Mouse (Mus musculus) skeletal muscle tissue, adult 2 months (tissue): ENCODE data around the gene Rab6b.
A peak's percentile ranks its signal among the peaks of the same experiment; 100 is the strongest.

ENCODE experiments used
- DNase-seq: peaks from one replicate; pipeline ENCODE4 v3.0.0-alpha.2; 2012; ENCODE audit warnings: low read depth, low spot score

Gene Rab6b

DNA sequence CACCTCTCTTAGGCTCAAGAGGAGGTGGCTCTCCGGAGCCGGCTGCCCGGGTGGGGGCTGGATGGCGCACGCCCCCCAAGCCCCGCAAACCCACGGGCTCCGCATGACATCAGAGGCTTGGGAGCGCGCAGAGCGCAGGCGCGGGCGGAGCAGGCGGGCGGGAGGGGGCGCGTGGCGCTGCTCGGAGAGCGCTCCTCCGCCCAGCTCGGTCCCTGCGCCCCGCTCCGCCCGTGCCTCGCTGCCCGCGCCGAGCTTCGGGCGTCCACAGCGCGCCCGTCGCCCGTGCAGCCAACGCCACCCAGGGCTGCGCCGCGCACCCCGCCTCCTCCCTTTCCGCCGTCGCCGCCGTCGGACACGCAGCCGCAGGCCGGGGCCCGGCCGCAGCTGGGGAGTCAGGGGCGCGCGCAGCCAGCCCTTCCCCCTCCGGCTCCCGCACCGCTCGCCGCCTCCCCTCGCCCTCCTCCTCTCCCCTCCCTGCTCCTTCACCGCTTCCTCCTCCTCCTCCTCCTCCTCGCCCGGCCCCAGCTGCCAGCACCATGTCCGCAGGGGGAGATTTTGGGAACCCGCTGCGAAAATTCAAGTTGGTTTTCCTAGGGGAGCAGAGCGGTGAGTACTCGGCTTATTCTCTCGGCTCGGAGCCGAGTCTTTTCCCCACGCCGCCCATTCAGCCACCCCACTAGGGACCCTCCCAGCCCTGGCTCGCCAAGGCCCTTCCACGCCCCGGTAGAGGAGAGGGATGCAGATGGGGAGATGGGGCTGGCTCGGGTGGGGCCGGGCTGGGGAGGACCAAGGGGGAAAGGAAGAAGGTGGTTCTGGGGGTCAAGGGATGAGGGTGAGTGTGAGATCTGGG, at the start of gene Rab6b:
Rab6b (plus strand) TSS at position 167 of the 850 bp plus-strand sequence.
- peak; percentile 32 for DNase-seq

DNA sequence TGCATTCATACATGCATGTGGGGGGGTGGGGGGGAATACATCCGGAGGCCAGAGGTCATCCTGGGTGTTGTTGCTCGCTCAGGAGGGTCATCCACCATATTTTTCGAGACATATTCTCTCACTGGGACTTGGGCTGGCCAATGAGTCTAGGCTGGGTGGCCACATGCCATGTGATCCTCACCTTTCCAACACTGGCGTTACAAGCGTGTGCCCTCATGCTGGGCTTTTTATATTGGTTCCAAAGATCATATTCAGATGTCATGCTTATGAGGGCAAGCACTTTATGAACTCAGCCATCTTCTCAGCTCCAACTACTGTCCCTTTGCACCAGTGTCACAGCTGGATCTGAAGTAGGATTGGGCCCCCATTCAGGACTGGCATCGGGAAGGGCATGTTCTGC, 48.0 kb upstream of the Rab6b start:
- no peak for DNase-seq

DNA sequence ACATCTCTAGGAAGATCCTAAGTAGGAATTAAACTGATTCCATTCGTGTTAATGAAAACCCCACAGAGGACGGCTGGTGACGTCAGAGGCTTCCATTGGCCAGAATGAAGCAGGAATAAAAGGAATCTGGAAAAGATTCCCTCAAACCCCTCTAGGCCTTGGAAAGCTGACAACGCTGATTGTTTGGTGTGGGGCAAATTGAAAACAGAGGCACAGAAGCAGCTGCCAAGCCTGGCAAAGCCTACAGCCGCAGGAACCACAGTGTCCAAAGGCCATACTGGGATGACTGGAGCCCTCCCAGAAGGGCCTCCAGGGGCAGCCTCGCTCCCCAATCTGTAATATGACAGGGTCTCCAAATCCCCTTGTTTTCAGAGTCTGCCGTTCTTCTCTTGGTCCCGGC, 44.7 kb upstream of the Rab6b start:
- peak; percentile 18 for DNase-seq

DNA sequence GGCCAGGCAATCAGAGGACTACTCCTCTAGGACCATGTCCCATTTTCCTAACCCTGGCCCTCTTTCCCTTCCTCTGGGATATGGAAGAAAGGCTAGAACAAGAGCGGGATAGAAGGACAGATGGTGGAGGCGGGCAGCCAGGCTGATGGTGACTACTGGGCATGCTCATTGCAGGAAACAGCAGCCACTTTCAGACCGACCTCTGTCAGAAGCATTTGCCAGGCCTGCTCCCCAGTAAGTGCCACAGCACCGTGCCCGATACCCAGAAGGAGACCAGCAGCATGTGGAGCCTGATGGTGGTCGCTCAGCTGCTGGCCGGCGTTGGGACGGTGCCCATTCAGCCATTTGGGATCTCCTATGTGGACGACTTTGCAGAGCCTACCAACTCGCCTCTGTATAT, 43.9 kb upstream of the Rab6b start:
- DNase-seq = no peak

DNA sequence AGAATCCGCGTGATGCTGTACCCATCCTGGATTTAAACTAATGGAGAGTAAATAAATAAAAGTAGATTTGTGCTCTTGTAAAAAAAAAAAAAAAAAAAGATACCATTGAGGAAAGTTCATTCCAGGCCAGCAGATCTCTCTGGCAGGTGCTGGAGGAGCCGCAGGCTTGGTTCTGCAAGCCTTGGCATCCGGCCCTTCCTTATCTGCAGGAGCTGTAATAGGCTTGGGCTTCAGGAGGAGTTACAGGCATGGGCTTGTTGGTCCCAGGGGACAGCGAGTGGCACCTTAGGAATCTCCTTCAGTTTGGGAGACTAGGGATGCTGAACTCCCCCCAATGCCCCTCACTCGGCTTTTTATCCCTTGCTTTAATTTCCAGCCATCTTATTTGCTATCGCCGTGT, 42.8 kb upstream of the Rab6b start:
- no peak for DNase-seq

DNA sequence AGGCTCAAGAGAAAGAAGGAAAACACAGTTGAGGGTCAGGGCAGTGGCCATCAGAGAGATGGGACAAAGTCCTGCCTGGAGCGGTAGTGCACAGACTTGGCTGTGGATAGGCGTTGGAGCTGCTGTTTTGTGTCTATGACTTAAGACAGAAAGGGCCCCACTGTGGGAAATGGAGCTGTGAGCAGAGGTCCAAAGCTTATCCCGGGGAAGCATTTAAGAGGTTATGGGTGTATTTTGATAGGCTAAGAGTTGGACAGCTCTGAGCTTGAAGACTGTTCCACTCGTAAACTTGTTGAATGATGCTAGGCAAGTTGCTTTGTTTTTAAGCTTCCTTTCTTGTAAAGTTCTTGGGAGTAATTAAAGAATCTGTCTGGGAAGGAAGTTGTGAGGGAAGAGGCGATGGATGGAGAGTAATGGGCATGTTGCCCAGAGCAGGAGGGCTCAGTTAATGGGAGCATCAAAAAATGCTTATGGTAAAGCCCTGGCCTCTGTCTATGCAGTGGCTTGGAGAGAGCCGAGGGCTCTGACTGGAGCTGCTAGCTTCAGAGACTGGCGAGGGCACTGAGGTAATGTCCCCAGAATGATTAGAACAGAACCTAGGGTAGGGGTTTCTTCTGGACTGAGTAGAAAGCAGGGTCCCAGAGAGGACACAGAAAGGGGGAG, 39.9 kb upstream of the Rab6b start:
- DNase-seq = no peak

DNA sequence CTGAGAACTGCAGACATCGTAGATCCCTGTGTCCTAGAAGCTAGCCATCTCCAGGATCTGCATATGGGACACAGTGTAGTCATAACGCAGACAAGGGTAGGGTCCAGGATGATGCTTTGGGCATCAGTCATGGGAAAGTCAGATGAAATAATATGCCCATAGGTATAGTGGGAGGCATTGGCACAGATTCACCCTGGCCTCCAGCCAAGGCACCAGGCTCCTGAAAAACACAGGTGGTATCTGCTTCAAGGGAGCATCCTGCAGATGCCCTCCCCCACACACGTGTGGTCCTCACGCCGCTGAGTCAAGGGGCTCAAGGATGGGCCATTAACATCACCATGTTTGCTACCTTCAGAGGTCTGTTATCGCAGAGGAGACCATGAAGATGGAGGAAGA, 39.4 kb upstream of the Rab6b start:
- no peak for DNase-seq

DNA sequence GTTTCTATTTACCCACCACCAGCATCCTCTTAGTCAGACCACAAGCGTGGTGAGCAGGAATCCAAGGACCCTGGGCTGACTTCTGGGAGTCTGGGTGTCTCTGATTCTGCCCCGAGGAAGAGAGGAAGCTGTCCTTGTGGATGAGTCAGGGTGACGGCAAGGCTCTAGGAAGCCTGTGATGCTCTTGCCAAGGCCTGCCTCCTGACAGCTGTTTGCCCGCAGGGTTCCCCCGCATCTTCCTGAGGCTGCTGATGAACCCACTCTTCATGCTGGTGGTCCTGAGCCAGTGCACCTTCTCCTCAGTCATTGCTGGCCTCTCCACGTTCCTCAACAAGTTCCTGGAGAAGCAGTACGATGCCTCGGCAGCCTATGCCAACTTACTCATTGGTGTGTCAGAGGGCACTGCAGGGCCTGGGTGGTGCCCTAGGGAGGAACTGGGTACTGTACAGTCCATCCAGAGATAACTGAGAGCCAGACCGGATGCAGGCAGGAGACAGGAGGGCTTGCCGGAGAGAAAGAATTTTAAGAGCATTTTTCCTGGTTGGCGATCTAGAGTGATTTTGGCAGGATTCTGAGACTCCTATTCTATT, 38.6 kb upstream of the Rab6b start:
- DNase-seq = no peak

DNA sequence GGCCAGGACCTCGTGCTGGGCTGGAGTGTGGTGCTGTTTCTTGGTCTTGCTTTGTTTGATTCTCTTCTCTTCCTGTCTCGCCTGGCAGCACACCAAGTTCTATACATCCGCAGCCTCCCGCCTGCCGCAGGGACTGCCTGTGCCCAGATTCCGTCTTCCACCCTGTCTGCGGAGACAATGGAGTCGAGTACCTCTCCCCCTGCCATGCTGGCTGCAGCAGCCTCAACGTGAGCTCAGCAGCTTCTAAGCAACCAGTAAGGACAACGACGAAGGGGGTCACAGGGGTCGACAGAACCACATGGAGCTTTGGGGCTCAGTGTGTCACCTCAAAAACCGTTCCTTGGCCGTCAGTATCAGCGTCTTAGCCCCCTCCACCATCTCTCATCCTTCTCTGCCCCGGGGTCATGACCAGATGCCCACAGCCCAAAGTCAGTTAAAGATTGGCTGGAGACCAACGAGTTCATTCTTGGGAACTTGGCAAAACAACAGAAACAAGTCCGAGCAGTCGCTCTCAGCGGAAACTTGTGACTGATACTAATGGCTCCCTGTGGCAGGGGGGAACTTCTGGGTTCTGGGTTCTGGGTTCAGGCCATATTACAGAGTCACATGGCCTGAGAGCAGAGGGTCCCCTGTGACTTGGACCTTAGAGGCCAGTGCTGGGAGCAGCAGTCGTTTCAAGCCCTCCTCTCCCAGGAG, 34.6 kb upstream of the Rab6b start:
- DNase-seq = no peak

DNA sequence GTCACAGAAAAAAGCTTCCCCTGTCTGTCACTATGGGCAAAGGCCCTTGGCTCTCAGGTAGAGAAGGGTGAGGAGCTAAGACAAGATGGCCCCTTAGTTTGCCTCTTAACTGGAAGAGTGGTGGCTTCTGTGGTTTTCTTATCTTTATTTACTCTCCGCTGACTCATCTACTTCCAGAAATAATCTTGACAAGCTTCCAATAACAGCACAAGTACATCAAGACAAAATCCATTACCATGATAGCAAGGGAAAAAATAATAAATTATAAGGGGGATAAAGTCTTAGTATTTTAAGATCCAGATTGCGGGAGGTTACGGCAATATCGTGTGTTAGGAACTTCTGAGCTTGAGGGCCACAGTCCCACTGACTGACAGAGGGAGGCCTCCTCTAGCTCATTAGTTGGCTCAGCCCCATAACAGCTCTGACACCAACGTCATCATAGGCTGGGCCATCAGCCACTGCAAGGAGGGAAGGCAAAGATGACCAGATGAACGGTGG, 33.3 kb upstream of the Rab6b start:
- no peak for DNase-seq

DNA sequence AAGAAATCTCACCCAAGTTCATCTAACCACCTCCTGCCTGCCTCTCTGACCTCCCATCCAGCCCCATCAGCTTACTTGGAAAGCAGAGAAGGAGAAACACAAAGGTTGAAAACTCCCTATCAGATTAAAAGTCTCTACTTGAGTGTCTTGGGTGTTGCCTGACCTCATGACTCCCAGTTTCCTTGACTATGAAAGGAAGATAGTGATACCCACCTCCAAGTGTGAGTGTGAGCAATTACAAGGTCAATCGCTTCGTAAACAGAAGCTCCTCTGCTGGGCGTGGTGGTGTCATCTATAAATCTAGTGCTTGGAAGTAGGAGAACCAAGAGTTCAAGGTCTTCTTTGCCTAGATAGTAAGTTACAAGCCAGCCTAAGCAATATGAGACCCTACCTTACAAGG, 31.4 kb upstream of the Rab6b start:
- no peak for DNase-seq

DNA sequence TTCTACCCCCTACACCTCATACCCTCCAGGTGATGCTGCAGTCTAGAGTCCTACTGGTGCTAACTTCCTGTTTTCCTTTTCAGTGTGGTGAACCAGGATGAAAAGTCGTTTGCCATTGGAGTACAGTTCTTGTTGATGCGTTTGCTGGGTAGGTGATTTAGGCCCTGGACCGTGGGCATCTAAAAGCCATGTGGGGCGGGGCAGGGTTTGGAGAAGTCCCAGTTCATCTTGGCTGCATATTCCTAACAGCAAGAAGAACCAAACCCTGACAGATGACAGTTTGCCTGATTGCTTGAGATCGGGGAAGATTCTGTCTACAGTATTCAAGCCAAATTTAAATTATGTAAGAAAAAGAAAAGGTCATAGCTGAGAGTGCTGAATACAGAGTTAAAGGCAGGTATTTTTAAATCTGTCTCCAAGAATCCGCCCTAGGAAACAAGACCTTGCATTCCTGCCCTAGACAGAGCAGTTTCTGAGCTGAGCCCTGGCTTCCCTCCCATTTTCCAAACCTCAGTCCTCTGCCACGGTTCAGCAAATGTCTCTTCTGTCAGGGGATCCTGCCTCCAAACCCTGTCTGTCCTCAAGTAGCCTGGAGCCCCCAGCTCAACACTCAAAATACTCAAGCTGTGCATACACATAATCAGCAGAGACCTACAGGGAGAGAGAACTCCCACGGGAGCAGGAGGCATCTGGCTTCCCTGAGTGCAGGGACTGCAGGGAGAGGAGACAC, 29.2 kb upstream of the Rab6b start:
- no peak for DNase-seq

DNA sequence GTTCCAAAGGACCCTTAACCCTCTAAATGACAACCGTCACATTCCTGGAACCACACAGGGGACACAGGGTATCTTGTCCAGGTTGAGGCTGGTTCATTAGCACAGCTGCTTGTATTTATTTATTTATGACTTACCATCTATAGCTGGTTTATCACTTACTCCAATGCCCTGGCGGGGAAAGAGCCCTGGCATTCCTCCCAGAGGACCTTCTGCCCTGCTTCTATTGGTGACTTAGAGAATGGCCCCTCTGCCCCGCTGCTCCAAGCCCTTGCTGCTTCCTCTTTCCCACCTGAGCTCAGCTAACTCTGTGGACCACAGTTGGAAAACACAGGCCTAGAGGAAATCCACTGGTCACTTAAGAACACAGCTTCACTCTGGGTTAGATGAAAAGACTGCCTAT, 28.2 kb upstream of the Rab6b start:
- no peak for DNase-seq

DNA sequence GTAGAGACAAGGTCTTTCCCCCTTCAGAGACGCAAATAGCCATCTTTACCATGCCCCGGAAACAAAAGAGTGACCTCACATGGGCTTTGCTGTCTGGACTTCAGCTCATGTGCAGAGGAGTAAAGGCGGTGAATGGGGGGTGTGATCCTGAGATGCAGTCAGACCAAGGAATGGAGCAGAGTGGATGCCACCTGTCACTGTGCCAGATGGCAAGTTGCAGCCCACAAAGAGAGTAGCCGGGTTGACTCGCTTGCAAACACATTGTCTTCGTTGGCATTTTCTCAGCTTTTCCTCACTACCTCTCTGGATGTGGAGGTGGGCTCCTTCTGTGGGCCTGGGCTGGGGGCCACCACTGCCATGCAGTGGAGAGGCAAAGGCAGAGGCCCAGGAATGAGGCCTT, 24.9 kb upstream of the Rab6b start:
- no peak for DNase-seq

DNA sequence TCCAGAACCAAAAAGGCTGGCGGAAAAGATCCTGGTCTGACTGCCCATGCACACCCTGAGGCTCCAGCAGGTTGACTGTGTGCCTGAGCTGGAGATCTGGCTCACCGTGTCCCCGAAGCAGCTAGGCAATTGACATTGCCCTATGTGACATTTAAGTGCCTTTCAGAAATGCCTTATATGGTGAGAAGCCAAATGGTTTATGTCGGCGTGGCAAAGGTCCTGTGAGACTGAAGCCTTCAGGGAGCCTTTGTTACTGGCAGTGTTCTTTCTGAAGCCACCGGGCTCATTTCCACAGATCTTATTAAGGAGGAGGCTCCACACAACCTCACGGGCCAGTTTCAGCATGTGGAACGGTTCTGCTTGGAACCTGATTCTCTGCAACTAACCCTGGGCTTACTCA, 24.3 kb upstream of the Rab6b start:
- no peak for DNase-seq

DNA sequence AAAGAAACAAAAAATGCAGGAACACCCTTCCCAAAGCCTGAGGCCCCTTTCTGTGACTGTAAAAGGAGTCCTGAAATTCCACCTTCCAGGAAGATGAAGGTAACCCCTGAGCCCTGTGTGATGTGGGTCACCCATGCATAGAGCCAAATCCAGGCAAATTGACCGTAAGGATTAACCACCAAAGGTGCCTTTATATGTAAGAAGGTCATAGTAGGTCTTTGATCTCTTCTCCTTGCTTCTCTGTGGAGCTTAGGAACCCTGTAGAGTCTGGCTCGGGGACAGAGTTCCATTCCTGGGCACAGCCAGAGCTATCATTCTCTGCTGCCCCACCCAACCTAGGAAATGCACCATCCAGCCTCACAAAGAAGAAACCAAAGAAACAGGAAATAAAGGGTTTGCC, 22.9 kb upstream of the Rab6b start:
- no peak for DNase-seq

DNA sequence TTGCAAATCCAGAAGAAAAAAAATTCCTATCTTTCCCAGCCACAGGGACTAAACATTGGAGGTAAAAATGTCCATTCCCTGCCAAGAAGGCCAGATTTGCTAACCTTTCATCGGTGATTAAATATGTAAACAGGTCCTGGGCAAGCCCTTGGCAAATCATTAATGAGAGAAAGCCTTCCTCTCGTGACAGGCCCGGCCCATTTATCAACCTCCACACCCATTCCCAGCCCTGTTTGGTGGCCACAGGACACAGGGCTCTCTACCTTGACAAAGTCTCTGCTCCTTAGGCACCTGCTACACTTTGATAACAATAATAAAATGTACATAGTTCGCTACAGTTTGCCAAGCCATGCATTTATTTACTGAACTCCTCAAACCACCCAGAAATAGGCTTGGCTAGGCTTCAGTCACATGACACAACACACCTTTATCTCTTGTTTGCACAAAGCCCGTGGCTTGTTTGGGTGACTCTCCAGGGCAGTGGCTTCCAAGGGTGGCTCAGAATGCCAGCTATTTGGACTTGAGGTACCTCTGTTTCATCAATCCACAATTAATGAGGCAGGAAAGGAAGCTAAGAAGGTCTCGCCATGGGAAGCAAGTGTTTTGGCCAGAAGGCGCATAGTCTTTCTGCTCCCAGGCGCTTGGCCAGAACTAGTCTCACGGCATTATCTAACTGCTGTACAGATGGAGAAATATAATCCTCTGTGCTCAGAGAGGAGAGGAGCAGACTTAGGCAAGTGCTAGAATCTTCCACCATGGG, 21.3 kb upstream of the Rab6b start:
- DNase-seq = no peak

DNA sequence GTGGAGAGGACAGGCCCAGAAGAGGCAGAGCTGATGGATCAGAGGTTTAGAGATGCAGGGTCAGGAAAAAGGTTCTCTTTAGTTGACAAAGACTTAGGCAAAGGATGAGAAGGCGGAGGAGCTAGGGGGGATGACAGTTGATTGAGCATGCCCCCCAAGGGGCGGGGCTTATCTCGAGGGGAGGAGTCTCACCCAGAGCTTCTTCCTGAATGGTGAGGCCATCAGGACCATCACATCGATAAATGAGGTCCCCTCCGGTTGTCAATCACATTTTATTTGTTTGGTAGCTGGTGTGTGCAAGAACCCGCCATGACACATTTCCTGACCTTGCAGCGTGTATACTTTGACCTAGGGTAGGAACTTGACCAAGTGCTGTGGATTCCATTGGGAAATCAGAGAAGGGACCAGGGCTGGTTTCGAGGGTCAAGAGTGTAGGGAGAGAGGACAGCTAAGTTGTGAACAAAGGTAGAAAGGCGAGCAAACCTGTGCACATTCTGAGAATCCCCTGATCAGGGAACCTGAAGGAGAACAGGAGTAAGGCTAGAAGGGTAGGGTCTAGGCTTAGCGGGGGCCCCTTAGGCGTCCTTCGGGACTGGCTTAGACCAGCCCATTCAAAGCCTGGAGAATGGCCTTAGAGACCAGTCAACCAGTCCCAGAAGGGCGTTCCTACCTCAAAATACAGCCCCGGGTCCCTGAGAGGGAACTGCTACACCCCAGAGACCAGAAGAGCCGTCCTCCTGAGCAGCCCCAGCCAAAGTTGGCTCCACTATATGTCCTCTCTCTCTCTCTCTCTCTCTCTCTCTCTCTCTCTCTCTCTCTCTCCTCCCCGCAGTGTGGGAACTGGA, 20.3 kb upstream of the Rab6b start:
- DNase-seq = no peak

DNA sequence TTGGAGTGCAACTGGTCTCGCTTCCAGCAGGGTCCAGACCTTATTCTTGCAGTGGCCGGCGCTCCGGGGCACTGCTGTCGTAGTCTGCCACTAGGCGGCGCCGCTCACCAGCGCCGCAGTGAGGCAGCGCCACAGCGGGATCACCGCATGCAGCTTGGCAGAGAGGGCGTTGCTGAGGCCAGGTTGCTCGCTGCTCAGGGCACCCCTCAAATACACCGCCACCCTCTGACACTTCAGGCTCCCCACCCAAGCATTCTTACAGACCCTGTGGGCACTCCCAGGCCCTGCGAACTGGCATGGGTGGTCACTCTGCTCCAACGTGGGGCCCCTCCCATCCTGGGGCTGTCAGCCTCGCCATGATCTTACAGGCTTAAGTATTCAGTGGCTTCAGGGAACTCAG, 19.3 kb upstream of the Rab6b start:
- DNase-seq = peak; percentile 57

DNA sequence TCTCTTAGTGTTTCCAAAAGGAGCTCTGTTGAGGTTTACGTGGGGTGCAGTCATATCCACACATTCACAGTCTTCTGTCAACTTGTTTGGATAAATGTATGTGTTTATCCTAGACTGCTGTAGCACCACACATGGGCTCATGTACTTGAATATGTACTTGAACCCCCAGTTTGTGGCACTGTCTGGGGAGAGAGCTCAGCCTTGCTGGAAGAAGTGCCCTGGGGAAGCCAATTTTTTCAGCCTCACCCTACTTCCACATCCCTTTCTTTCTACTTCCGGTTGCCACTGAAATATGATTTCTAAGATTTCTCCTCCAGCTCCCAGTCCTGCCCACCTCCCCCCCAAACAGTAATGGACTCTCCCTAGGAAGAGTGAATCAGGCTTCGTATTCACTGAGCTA, 17.9 kb upstream of the Rab6b start:
- no peak for DNase-seq
